Comparison of ENCODE assay signal across 24 mouse cellular contexts in genomic region chr5:143477901-143478300, GRCm38 (mm10).
"Had no signal": no experiment of that assay in that cellular context is flagged by ENCODE, and none has a peak within 500 bp of the region (broad histone marks: within the 10 kb centered on the region; RNA-seq: fewer than 3 reads in every experiment).

No protein-coding gene starts in this region.

- H3K27ac ChIP-seq: heart, embryonic 13.5 days; heart, embryonic 15.5 days; hindbrain, embryonic 13.5 days; hindbrain, embryonic 15.5 days; hindbrain, postnatal 0 days; kidney, embryonic 15.5 days; limb, embryonic 13.5 days; limb, embryonic 15.5 days; liver, embryonic 12.5 days; liver, embryonic 14.5 days had no signal

- ATAC-seq: hindbrain, postnatal 0 days; intestine, embryonic 16.5 days; liver, embryonic 12.5 days had no signal

- H3K9me3 ChIP-seq: heart, embryonic 13.5 days; heart, embryonic 15.5 days; hindbrain, embryonic 13.5 days; hindbrain, embryonic 15.5 days; kidney, embryonic 15.5 days; limb, embryonic 13.5 days; limb, embryonic 15.5 days; liver, embryonic 12.5 days had no signal

- H3K4me2 ChIP-seq: heart, embryonic 13.5 days; heart, embryonic 15.5 days; hindbrain, embryonic 13.5 days; hindbrain, embryonic 15.5 days; kidney, embryonic 15.5 days; limb, embryonic 13.5 days; limb, embryonic 15.5 days; liver, embryonic 12.5 days had no signal

- H3K27me3 ChIP-seq: heart, embryonic 13.5 days; heart, embryonic 15.5 days; hindbrain, embryonic 13.5 days; hindbrain, embryonic 15.5 days; kidney, embryonic 15.5 days; limb, embryonic 13.5 days; limb, embryonic 15.5 days; liver, embryonic 12.5 days had no signal

- DNase-seq: gastrocnemius, postnatal 14 days; gastrocnemius, postnatal 36 days; heart, adult 18-20 months; heart, postnatal 14 days; heart, postnatal 36 days; kidney, adult 11 months; kidney, adult 2 months; kidney, adult 9 months; kidney, postnatal 14 days; kidney, postnatal 36 days; layer of hippocampus, adult 9-11 months; layer of hippocampus, postnatal 36 days; left cerebral cortex, postnatal 4 days had no signal

- H3K4me3 ChIP-seq: heart, embryonic 13.5 days; heart, embryonic 15.5 days; hindbrain, embryonic 13.5 days; hindbrain, embryonic 15.5 days; kidney, embryonic 15.5 days; limb, embryonic 13.5 days; limb, embryonic 15.5 days; liver, embryonic 12.5 days had no signal

- H3K9ac ChIP-seq: heart, embryonic 13.5 days; heart, embryonic 15.5 days; hindbrain, embryonic 13.5 days; hindbrain, embryonic 15.5 days; kidney, embryonic 15.5 days; limb, embryonic 13.5 days; limb, embryonic 15.5 days; liver, embryonic 12.5 days; liver, embryonic 14.5 days had no signal

- H3K4me1 ChIP-seq: heart, embryonic 13.5 days; heart, embryonic 15.5 days; hindbrain, embryonic 13.5 days; hindbrain, embryonic 15.5 days; kidney, embryonic 15.5 days; limb, embryonic 13.5 days; limb, embryonic 15.5 days; liver, embryonic 12.5 days had no signal
